Mouse (Mus musculus): ENCODE data around the gene Gm5136.

DNA sequence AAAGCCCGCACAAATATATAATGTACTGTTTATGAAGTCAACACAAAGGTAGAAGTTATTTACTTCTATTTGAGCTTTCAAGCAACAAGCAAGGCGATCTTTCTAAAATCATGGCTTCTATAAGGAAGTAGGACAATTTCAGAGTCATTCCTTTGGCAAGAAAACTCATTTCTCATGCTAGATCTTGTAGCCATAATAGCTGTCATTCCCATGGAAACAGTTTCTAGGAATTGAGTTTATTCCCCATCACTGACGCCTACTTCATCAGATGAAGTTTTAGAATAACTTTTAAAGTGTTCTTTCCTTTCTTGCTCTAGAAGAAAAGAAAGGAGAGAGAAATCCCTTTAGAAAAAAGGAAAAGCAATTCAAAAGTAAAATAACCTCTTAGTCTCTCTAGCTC is 31.0 kb downstream of the Gm5136 start:
- TF ChIP-seq EP300 (IDR thresholded peaks at IDR 0.05; ENCODE audit: low read depth) (no peak), CTCF (IDR thresholded peaks at IDR 0.05; ENCODE audit: low read depth) (no peak)

All from heart, postnatal 0 days (tissue).